Mouse (Mus musculus): Measurements from ENCODE around the gene Atp6v1g2.

DNA sequence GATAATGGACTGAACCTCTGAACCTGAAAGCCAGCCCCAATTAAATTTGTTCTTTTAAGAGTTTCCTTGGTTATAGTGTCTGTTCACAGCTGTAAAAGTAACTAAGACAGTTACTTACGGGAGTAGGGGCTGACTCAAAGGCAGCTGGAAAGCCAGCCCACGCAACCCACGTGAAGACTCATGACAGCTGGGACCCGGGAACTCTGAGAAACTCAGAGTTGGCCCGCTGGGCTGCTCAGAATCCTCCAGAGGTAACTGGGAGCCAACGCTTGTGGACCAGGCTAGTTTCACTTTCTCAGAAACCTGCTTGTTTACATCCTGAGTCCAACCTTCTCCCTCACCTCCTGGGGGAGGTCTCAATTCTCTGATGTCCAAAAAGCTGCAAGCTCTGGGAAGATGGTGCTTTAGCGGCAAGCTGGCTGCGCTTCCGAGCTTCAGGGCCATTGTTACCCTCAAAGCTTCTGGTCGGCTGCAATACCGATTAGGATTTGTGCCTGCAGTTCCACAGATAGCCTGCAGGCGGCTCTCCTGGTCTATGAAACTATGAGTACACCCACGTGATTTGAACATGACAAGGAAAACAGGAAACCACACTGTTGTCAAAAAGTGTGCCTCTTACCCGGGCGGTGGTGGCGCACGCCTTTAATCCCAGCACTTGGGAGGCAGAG, 24.5 kb downstream of the Atp6v1g2 start:
- peak; percentile 85 for TF ChIP-seq CTCF (IDR thresholded peaks at IDR 0.05; ENCODE audit: borderline replicate concordance, insufficient read depth, low read depth, low read length)
- no peak for TF ChIP-seq POLR2A (IDR thresholded peaks at IDR 0.05; ENCODE audit: borderline replicate concordance, insufficient read depth, low read length)

Measured in cerebellum, adult 2 months (tissue).